In genomic region chr7:44890180-44890579, GRCm38 (mm10) we compare ENCODE assay signal across 11 mouse cellular contexts. TPM values are rescaled to one million over a fixed set of nuclear protein-coding genes. Genes with fewer than 3 reads are reported as not detected.
DNase-seq lines count a peak whose midpoint lies in the region; ATAC-seq and TF ChIP-seq lines count a peak whose summit lies in the region.
"Had no signal": no experiment of that assay in that cellular context is flagged by ENCODE, and none has a peak within 500 bp of the region (broad histone marks: within the 10 kb centered on the region; RNA-seq: fewer than 3 reads in every experiment).

No protein-coding gene starts in this region.

- H3K4me1 ChIP-seq in kidney, postnatal 0 days (replicated peaks; ENCODE audit: insufficient read depth, low read length) = peaks cover 14% of the 10 kb centered on the region
- peaks cover 11% of the 10 kb centered on the region for H3K4me1 ChIP-seq in kidney, adult 2 months (ENCODE audit: control insufficient read depth, insufficient read depth, low read length)
- peaks cover 45% of the 10 kb centered on the region for H3K4me1 ChIP-seq in forebrain, embryonic 13.5 days
- peaks cover 34% of the 10 kb centered on the region for H3K4me1 ChIP-seq in limb, embryonic 15.5 days
- H3K4me1 ChIP-seq in neural tube, embryonic 14.5 days (ENCODE audit: control insufficient read depth, insufficient read depth, low read length) = peaks cover 28% of the 10 kb centered on the region; the same call in 1 of the 2 replicates

- no peak overlapping the region for H3K9ac ChIP-seq in kidney, postnatal 0 days (ENCODE audit: low read depth, low read length)
- peak overlapping the region; percentile 91 for H3K9ac ChIP-seq in forebrain, embryonic 13.5 days
- H3K9ac ChIP-seq in limb, embryonic 15.5 days = no peak overlapping the region
- H3K9ac ChIP-seq in neural tube, embryonic 14.5 days (replicated peaks; ENCODE audit: low read depth, low read length) = no peak overlapping the region

- H3K4me2 ChIP-seq in kidney, postnatal 0 days (ENCODE audit: low read length) = peak overlapping the region; percentile 84; the same call in 1 of the 2 replicates
- peak overlapping the region; percentile 95 for H3K4me2 ChIP-seq in forebrain, embryonic 13.5 days
- 0 out of 2 replicates have a peak overlapping the region, but pooled peaks have one; percentile 84 for H3K4me2 ChIP-seq in limb, embryonic 15.5 days
- peak overlapping the region; percentile 83; the same call in 1 of the 2 replicates for H3K4me2 ChIP-seq in neural tube, embryonic 14.5 days (ENCODE audit: low read depth, low read length)

- 0 out of 2 replicates have a peak overlapping the region, but pooled peaks have one; percentile 25 for H3K27ac ChIP-seq in kidney, postnatal 0 days
- H3K27ac ChIP-seq in kidney, adult 2 months (ENCODE audit: insufficient read depth, low read depth, low read length) = no peak overlapping the region
- no peak overlapping the region for H3K27ac ChIP-seq in forebrain, embryonic 13.5 days
- H3K27ac ChIP-seq in limb, embryonic 15.5 days = no peak overlapping the region
- H3K27ac ChIP-seq in neural tube, embryonic 14.5 days (ENCODE audit: low read depth, low read length) = no peak overlapping the region
- H3K27ac ChIP-seq: macrophage had no signal

- H3K9me3 ChIP-seq in kidney, postnatal 0 days (replicated peaks; ENCODE audit: low read length) = no peaks in the 10 kb centered on the region
- no peaks in the 10 kb centered on the region for H3K9me3 ChIP-seq in forebrain, embryonic 13.5 days (replicated peaks)
- no peaks in the 10 kb centered on the region for H3K9me3 ChIP-seq in limb, embryonic 15.5 days
- H3K9me3 ChIP-seq in neural tube, embryonic 14.5 days (ENCODE audit: control insufficient read depth, low read length) = no peaks in the 10 kb centered on the region

- peaks cover 16% of the 10 kb centered on the region for H3K36me3 ChIP-seq in kidney, postnatal 0 days (ENCODE audit: insufficient read depth, low read length)
- no peaks in the 10 kb centered on the region for H3K36me3 ChIP-seq in kidney, adult 2 months (ENCODE audit: control insufficient read depth, insufficient read depth, low read length)
- peaks cover 52% of the 10 kb centered on the region for H3K36me3 ChIP-seq in forebrain, embryonic 13.5 days (ENCODE audit: poor library complexity, severe bottlenecking)
- peaks cover 51% of the 10 kb centered on the region for H3K36me3 ChIP-seq in limb, embryonic 15.5 days
- peaks cover 15% of the 10 kb centered on the region; the same call in 1 of the 2 replicates for H3K36me3 ChIP-seq in neural tube, embryonic 14.5 days (ENCODE audit: control insufficient read depth, insufficient read depth, low read length)

- no peak overlapping the region for H3K4me3 ChIP-seq in kidney, postnatal 0 days (replicated peaks; ENCODE audit: low read depth, low read length)
- H3K4me3 ChIP-seq in kidney, adult 2 months (ENCODE audit: insufficient read depth, low read depth, low read length) = no peak overlapping the region
- peak overlapping the region; percentile 85 for H3K4me3 ChIP-seq in forebrain, embryonic 13.5 days
- H3K4me3 ChIP-seq in limb, embryonic 15.5 days = no peak overlapping the region
- H3K4me3 ChIP-seq in neural tube, embryonic 14.5 days (ENCODE audit: low read depth, low read length) = peak overlapping the region; percentile 79

- TF ChIP-seq POLR2A in kidney, adult 2 months (IDR thresholded peaks at IDR 0.05; ENCODE audit: low read depth, low read length) = no peak

- no peak for DNase-seq in kidney, postnatal 0 days (ENCODE audit: low spot score)
- DNase-seq in kidney, adult 2 months = no peak
- no peak for DNase-seq in thymus, postnatal 36 days
- DNase-seq in urinary bladder, adult 18-20 months (ENCODE audit: low spot score in 2 of 2) = no peak
- DNase-seq: gastrocnemius, postnatal 25 days; layer of hippocampus, postnatal 36 days had no signal

- no peak for ATAC-seq in kidney, postnatal 0 days (replicated peaks; ENCODE audit: low FRiP score, low read depth)
- ATAC-seq in forebrain, embryonic 13.5 days = no peak
- no peak for ATAC-seq in limb, embryonic 15.5 days (ENCODE audit: insufficient number of reproducible peaks, low FRiP score, low TSS enrichment, low read depth)
- no peak for ATAC-seq in neural tube, embryonic 14.5 days (ENCODE audit: low read depth)
- ATAC-seq in frontal cortex, adult (ENCODE audit: low TSS enrichment) = no peak

- H3K27me3 ChIP-seq in kidney, postnatal 0 days (ENCODE audit: insufficient read depth, low read length) = no peaks in the 10 kb centered on the region
- H3K27me3 ChIP-seq in kidney, adult 2 months (replicated peaks; ENCODE audit: control insufficient read depth, insufficient read depth, low read length) = no peaks in the 10 kb centered on the region
- no peaks in the 10 kb centered on the region for H3K27me3 ChIP-seq in forebrain, embryonic 13.5 days
- no peaks in the 10 kb centered on the region for H3K27me3 ChIP-seq in limb, embryonic 15.5 days
- H3K27me3 ChIP-seq in neural tube, embryonic 14.5 days (ENCODE audit: control insufficient read depth, insufficient read depth, low read length) = no peaks in the 10 kb centered on the region

- 81% methylated on average over 6 of the region's 7 CpGs for WGBS in kidney, postnatal 0 days
- WGBS in kidney, adult 2 months = 66% methylated on average over 7 of the region's 7 CpGs
- WGBS in forebrain, embryonic 13.5 days = 83% methylated on average over 7 of the region's 7 CpGs
- WGBS in limb, embryonic 15.5 days = 81% methylated on average over 7 of the region's 7 CpGs
- 95% methylated on average over 6 of the region's 7 CpGs for WGBS in neural tube, embryonic 14.5 days

- no peak for TF ChIP-seq CTCF in kidney, postnatal 0 days (IDR thresholded peaks at IDR 0.05; ENCODE audit: low read depth)
- no peak for TF ChIP-seq CTCF in kidney, adult 2 months (conservative IDR thresholded peaks at IDR 0.05; ENCODE audit: insufficient read depth, insufficient read length, low read depth, low read length)

RNA-seq across cellular contexts. Expression of gene Med25, which starts 2.3 kb away (rescaled TPM):
- polyA plus RNA-seq in kidney, postnatal 0 days (2015; fragmentation: Nextera tagmentation; extraction: Ambion mirVana) = 91.4 and 97.8 TPM in 2 replicates
- polyA plus RNA-seq in kidney, adult 2 months (2012; rRNA removed) = 164 and 181 TPM in 2 replicates
- 145 and 165 TPM in 2 replicates for polyA plus RNA-seq in forebrain, embryonic 13.5 days (2015; fragmentation: Nextera tagmentation; extraction: Ambion mirVana)
- 103 and 109 TPM in 2 replicates for polyA plus RNA-seq in limb, embryonic 15.5 days (2015; fragmentation: Nextera tagmentation; extraction: Ambion mirVana)
- 85.7 and 91.1 TPM in 2 replicates for polyA plus RNA-seq in neural tube, embryonic 14.5 days (2014; fragmentation: Nextera tagmentation; extraction: Ambion mirVana)

RNA-seq across cellular contexts. Expression of gene Fuz, which starts 5.7 kb away (rescaled TPM):
- 19.9 and 21.1 TPM in 2 replicates for polyA plus RNA-seq in kidney, postnatal 0 days (2015; fragmentation: Nextera tagmentation; extraction: Ambion mirVana)
- 59.2 and 70.9 TPM in 2 replicates for polyA plus RNA-seq in kidney, adult 2 months (2012; rRNA removed)
- 24.7 and 27.7 TPM in 2 replicates for polyA plus RNA-seq in forebrain, embryonic 13.5 days (2015; fragmentation: Nextera tagmentation; extraction: Ambion mirVana)
- 22.8 and 24.2 TPM in 2 replicates for polyA plus RNA-seq in limb, embryonic 15.5 days (2015; fragmentation: Nextera tagmentation; extraction: Ambion mirVana)
- polyA plus RNA-seq in neural tube, embryonic 14.5 days (2014; fragmentation: Nextera tagmentation; extraction: Ambion mirVana) = 14.5 and 16.0 TPM in 2 replicates

RNA-seq across cellular contexts. Expression of gene Ptov1, which starts 20.6 kb away (rescaled TPM):
- polyA plus RNA-seq in kidney, postnatal 0 days (2015; fragmentation: Nextera tagmentation; extraction: Ambion mirVana) = 377 and 412 TPM in 2 replicates
- 212 and 221 TPM in 2 replicates for polyA plus RNA-seq in kidney, adult 2 months (2012; rRNA removed)
- 558 and 574 TPM in 2 replicates for polyA plus RNA-seq in forebrain, embryonic 13.5 days (2015; fragmentation: Nextera tagmentation; extraction: Ambion mirVana)
- 286 and 373 TPM in 2 replicates for polyA plus RNA-seq in limb, embryonic 15.5 days (2015; fragmentation: Nextera tagmentation; extraction: Ambion mirVana)
- polyA plus RNA-seq in neural tube, embryonic 14.5 days (2014; fragmentation: Nextera tagmentation; extraction: Ambion mirVana) = 475 and 479 TPM in 2 replicates

RNA-seq across cellular contexts. Expression of gene Pnkp, which starts 33.2 kb away (rescaled TPM):
- polyA plus RNA-seq in kidney, postnatal 0 days (2015; fragmentation: Nextera tagmentation; extraction: Ambion mirVana) = 34.0 and 36.4 TPM in 2 replicates
- polyA plus RNA-seq in kidney, adult 2 months (2012; rRNA removed) = 44.9 and 53.4 TPM in 2 replicates
- 34.9 and 38.1 TPM in 2 replicates for polyA plus RNA-seq in forebrain, embryonic 13.5 days (2015; fragmentation: Nextera tagmentation; extraction: Ambion mirVana)
- polyA plus RNA-seq in limb, embryonic 15.5 days (2015; fragmentation: Nextera tagmentation; extraction: Ambion mirVana) = 29.7 and 29.8 TPM in 2 replicates
- 27.1 and 28.8 TPM in 2 replicates for polyA plus RNA-seq in neural tube, embryonic 14.5 days (2014; fragmentation: Nextera tagmentation; extraction: Ambion mirVana)

RNA-seq across cellular contexts. Expression of gene Ap2a1, which starts 39.1 kb away (rescaled TPM):
- polyA plus RNA-seq in kidney, postnatal 0 days (2015; fragmentation: Nextera tagmentation; extraction: Ambion mirVana) = 55.8 and 55.9 TPM in 2 replicates
- polyA plus RNA-seq in kidney, adult 2 months (2012; rRNA removed) = 58.0 and 70.6 TPM in 2 replicates
- 81.7 and 87.2 TPM in 2 replicates for polyA plus RNA-seq in forebrain, embryonic 13.5 days (2015; fragmentation: Nextera tagmentation; extraction: Ambion mirVana)
- polyA plus RNA-seq in limb, embryonic 15.5 days (2015; fragmentation: Nextera tagmentation; extraction: Ambion mirVana) = 68.8 and 71.9 TPM in 2 replicates
- 120 and 128 TPM in 2 replicates for polyA plus RNA-seq in neural tube, embryonic 14.5 days (2014; fragmentation: Nextera tagmentation; extraction: Ambion mirVana)

Comparison
In these comparisons a context has a peak if more than half of its experiments do, and no peak if none do; other contexts are left out.
1. H3K4me3 ChIP-seq: peak in forebrain, embryonic 13.5 days (single experiment) and neural tube, embryonic 14.5 days (single experiment); none in kidney, postnatal 0 days (single experiment), kidney, adult 2 months (single experiment) and limb, embryonic 15.5 days (single experiment).
2. Peak in every context shown above with its lines, with median percentiles within 50 percentile points of each other: H3K4me2 ChIP-seq.